ENCODE assay signal across 23 mouse cellular contexts in genomic region chr7:111499255-111499790, GRCm38 (mm10).
"Had no signal": no experiment of that assay in that cellular context is flagged by ENCODE, and none has a peak within 500 bp of the region (broad histone marks: within the 10 kb centered on the region; RNA-seq: fewer than 3 reads in every experiment).

No protein-coding gene starts in this region.

- H3K36me3 ChIP-seq: heart, embryonic 10.5 days; heart, embryonic 12.5 days; hindbrain, embryonic 13.5 days; hindbrain, embryonic 15.5 days; kidney, embryonic 15.5 days; limb, embryonic 13.5 days; limb, embryonic 15.5 days had no signal

- H3K4me2 ChIP-seq: heart, embryonic 12.5 days; hindbrain, embryonic 13.5 days; hindbrain, embryonic 15.5 days; kidney, embryonic 15.5 days; limb, embryonic 13.5 days; limb, embryonic 15.5 days had no signal

- H3K4me1 ChIP-seq: heart, embryonic 10.5 days; heart, embryonic 12.5 days; hindbrain, embryonic 13.5 days; hindbrain, embryonic 15.5 days; kidney, embryonic 15.5 days; limb, embryonic 13.5 days; limb, embryonic 15.5 days had no signal

- H3K27me3 ChIP-seq: heart, embryonic 12.5 days; hindbrain, embryonic 15.5 days; limb, embryonic 13.5 days; limb, embryonic 15.5 days had no signal

- ATAC-seq: hindbrain, postnatal 0 days; intestine, embryonic 16.5 days had no signal

- H3K9ac ChIP-seq: heart, embryonic 12.5 days; hindbrain, embryonic 13.5 days; hindbrain, embryonic 15.5 days; kidney, embryonic 15.5 days; limb, embryonic 13.5 days; limb, embryonic 15.5 days had no signal

- H3K9me3 ChIP-seq: heart, embryonic 10.5 days; heart, embryonic 12.5 days; hindbrain, embryonic 13.5 days; hindbrain, embryonic 15.5 days; kidney, embryonic 15.5 days; limb, embryonic 13.5 days; limb, embryonic 15.5 days had no signal

- H3K4me3 ChIP-seq: heart, embryonic 10.5 days; heart, embryonic 12.5 days; hindbrain, embryonic 13.5 days; hindbrain, embryonic 15.5 days; kidney, embryonic 15.5 days; limb, embryonic 13.5 days; limb, embryonic 15.5 days had no signal

- DNase-seq: gastrocnemius, postnatal 14 days; gastrocnemius, postnatal 36 days; heart, adult 18-20 months; heart, postnatal 14 days; heart, postnatal 36 days; kidney, adult 11 months; kidney, adult 2 months; kidney, adult 9 months; kidney, postnatal 14 days; kidney, postnatal 36 days; layer of hippocampus, adult 9-11 months; layer of hippocampus, postnatal 36 days; left cerebral cortex, postnatal 4 days had no signal

- H3K27ac ChIP-seq: heart, embryonic 10.5 days; hindbrain, embryonic 13.5 days; hindbrain, embryonic 15.5 days; hindbrain, postnatal 0 days; kidney, embryonic 15.5 days; kidney, postnatal 0 days; limb, embryonic 13.5 days; limb, embryonic 15.5 days had no signal
